Mouse (Mus musculus): ENCODE data around the gene Fmo5. TPM values are rescaled to one million over a fixed set of nuclear protein-coding genes. Genes with fewer than 3 reads are reported as not detected.

Fmo5 gene
- polyA plus RNA-seq, 1 experiment = 0.12 TPM

GRCm38 (mm10) chr3:97649469-97649868 is 20.9 kb downstream of the Fmo5 start:
- Histone ChIP-seq H3K36me3 (ENCODE audit: control insufficient read depth, insufficient read depth) (no peaks in the 10 kb centered on the region), H3K79me3 (ENCODE audit: low read depth) (no peaks in the 10 kb centered on the region), H3K4me3 (ENCODE audit: insufficient read depth, poor library complexity, severe bottlenecking) (no peak overlapping the region), H3ac (ENCODE audit: control insufficient read depth, insufficient read length, low read depth) (no peak overlapping the region), H3K27me3 (ENCODE audit: control insufficient read depth, insufficient read depth, insufficient read length) (no peaks in the 10 kb centered on the region), H3K79me2 (ENCODE audit: control insufficient read depth, insufficient read depth) (no peaks in the 10 kb centered on the region)
- TF ChIP-seq CEBPB (IDR thresholded peaks at IDR 0.05; ENCODE audit: low read depth) (no peak), MYOG (IDR thresholded peaks at IDR 0.05; ENCODE audit: control insufficient read depth, extremely low read depth, insufficient read length) (no peak), MYOD1 (IDR thresholded peaks at IDR 0.05; ENCODE audit: control insufficient read depth, insufficient read length, low read depth) (no peak), USF1 (IDR thresholded peaks at IDR 0.05; ENCODE audit: low read depth) (no peak), FOSL1 (IDR thresholded peaks at IDR 0.05; ENCODE audit: insufficient read depth, low read length, poor library complexity, severe bottlenecking) (no peak), MAX (IDR thresholded peaks at IDR 0.05) (no peak), CTCF (IDR thresholded peaks at IDR 0.05; ENCODE audit: control insufficient read depth, insufficient read depth, insufficient read length) (no peak)

DNA sequence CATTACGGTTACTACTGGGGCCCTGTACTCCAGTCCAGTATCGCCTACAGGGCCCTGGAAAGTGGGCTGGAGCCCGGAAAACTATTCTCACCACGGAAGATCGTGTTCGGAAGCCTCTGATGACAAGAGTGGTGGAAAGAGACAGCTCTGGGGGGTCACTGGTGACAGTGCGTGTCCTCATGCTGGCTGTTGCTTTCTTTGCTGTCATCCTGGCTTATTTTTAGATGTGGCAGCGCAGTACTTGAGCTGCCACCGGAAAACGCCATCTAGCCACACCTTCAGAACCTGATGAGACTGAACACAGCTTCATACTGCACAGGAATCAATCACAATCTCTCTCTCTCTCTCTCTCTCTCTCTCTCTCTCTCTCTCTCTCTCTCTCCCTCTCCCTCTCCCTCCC is 23.0 kb downstream of the Fmo5 start:
- no peaks in the 10 kb centered on the region for H3K79me3 ChIP-seq (ENCODE audit: low read depth)
- TF ChIP-seq MYOG (IDR thresholded peaks at IDR 0.05; ENCODE audit: control insufficient read depth, extremely low read depth, insufficient read length) = no peak
- no peak for TF ChIP-seq USF1 (IDR thresholded peaks at IDR 0.05; ENCODE audit: low read depth)
- no peak for TF ChIP-seq MYOD1 (IDR thresholded peaks at IDR 0.05; ENCODE audit: control insufficient read depth, insufficient read length, low read depth)
- TF ChIP-seq CEBPB (IDR thresholded peaks at IDR 0.05; ENCODE audit: low read depth) = no peak
- TF ChIP-seq CTCF (IDR thresholded peaks at IDR 0.05; ENCODE audit: control insufficient read depth, insufficient read depth, insufficient read length) = no peak
- TF ChIP-seq FOSL1 (IDR thresholded peaks at IDR 0.05; ENCODE audit: insufficient read depth, low read length, poor library complexity, severe bottlenecking) = no peak
- no peaks in the 10 kb centered on the region for H3K27me3 ChIP-seq (ENCODE audit: control insufficient read depth, insufficient read depth, insufficient read length)
- H3K79me2 ChIP-seq (ENCODE audit: control insufficient read depth, insufficient read depth) = no peaks in the 10 kb centered on the region
- H3ac ChIP-seq (ENCODE audit: control insufficient read depth, insufficient read length, low read depth) = no peak overlapping the region
- no peaks in the 10 kb centered on the region for H3K36me3 ChIP-seq (ENCODE audit: control insufficient read depth, insufficient read depth)
- no peak overlapping the region for H3K4me3 ChIP-seq (ENCODE audit: insufficient read depth, poor library complexity, severe bottlenecking)

DNA sequence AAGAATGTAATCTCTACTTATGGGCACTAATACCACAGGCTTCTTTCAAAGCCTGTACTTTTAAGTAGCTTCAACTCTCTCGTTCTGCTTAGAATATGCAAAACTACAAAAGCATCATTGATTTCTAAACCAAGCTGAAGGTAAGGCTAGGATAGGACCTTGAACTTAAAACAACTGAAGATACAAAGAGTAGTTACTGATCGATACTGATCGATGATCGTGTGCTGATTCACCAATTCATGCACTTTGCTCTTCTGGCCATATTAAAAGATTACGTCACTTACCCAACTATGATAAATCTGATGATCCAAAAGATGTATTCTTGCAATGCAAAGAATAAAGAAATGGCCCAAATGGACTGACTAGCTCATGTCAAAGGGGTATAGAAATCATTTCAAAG is 25.2 kb downstream of the Fmo5 start:
- Histone ChIP-seq H3K79me2 (ENCODE audit: control insufficient read depth, insufficient read depth) (peaks cover 2% of the 10 kb centered on the region), H3ac (ENCODE audit: control insufficient read depth, insufficient read length, low read depth) (no peak overlapping the region), H3K79me3 (ENCODE audit: low read depth) (no peaks in the 10 kb centered on the region), H3K36me3 (ENCODE audit: control insufficient read depth, insufficient read depth) (no peaks in the 10 kb centered on the region), H3K27me3 (ENCODE audit: control insufficient read depth, insufficient read depth, insufficient read length) (no peaks in the 10 kb centered on the region), H3K4me3 (ENCODE audit: insufficient read depth, poor library complexity, severe bottlenecking) (no peak overlapping the region)
- TF ChIP-seq MYOG (IDR thresholded peaks at IDR 0.05; ENCODE audit: control insufficient read depth, extremely low read depth, insufficient read length) = no peak

- peaks cover 12% of the 10 kb centered on the region for H3K79me2 ChIP-seq (ENCODE audit: control insufficient read depth, insufficient read depth)
- no peaks in the 10 kb centered on the region for H3K27me3 ChIP-seq (ENCODE audit: control insufficient read depth, insufficient read depth, insufficient read length)
- no peak overlapping the region for H3K4me3 ChIP-seq (ENCODE audit: insufficient read depth, poor library complexity, severe bottlenecking)
- TF ChIP-seq CEBPB (IDR thresholded peaks at IDR 0.05; ENCODE audit: low read depth) (no peak), CTCF (IDR thresholded peaks at IDR 0.05; ENCODE audit: control insufficient read depth, insufficient read depth, insufficient read length) (no peak), USF1 (IDR thresholded peaks at IDR 0.05; ENCODE audit: low read depth) (no peak)
- H3ac ChIP-seq (ENCODE audit: control insufficient read depth, insufficient read length, low read depth) = no peak overlapping the region
- H3K36me3 ChIP-seq (ENCODE audit: control insufficient read depth, insufficient read depth) = no peaks in the 10 kb centered on the region
- H3K79me3 ChIP-seq (ENCODE audit: low read depth) = no peaks in the 10 kb centered on the region
Measured at GRCm38 (mm10) chr3:97654901-97655300, 26.3 kb downstream of the Fmo5 start.

DNA sequence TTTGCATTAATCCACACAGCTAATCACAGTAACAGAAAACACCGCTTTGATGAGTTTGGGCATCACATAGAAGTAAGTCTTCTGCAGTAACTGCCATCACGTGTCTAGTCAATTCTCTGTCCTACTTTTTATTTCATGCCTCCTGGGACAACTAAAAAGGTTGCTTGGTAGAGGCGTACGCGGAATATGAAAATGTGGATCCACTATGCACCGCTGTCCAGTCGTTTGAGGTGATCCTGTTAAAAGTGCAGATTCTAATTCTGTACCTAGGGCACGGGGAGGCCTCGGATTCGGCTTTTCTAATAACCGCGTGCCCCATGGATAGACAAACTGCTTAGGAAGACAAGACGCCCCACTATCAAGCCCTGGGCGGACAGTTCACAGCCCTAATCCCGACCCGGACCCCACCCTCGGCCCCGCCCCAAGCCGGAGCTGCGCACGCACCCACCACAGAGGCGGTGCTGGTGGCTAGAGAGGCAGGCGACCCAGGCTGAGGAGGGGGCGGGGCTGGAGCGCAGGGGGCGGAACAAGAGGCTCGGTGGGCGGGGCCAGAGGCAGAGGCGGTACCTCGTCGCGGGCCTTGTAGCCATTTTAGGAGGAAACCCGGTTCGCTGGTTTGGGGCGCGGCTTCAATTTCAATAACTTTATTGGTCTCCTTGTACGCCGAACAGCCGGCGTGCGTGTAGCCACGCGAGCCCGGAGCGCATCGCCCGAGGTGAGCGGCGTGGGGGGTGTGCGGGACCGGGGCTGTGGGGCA is 29.2 kb downstream of the Fmo5 start, which contains the start of gene Prkab2:
Gene Prkab2 (plus strand): TSS at position 539 of the 757 bp plus-strand sequence.
- Histone ChIP-seq H3K27me3 (ENCODE audit: control insufficient read depth, insufficient read depth, insufficient read length) (no peaks in the 10 kb centered on the region), H3K36me3 (ENCODE audit: control insufficient read depth, insufficient read depth) (peaks cover 8% of the 10 kb centered on the region), H3K4me3 (ENCODE audit: insufficient read depth, poor library complexity, severe bottlenecking) (peak within 1 kb of the TSS; percentile 78), H3K79me2 (ENCODE audit: control insufficient read depth, insufficient read depth) (peaks cover 19% of the 10 kb centered on the region), H3ac (ENCODE audit: control insufficient read depth, insufficient read length, low read depth) (peak within 1 kb of the TSS; percentile 64), H3K79me3 (ENCODE audit: low read depth) (peaks cover 4% of the 10 kb centered on the region)
- TF ChIP-seq USF1 (IDR thresholded peaks at IDR 0.05; ENCODE audit: low read depth) (peak; percentile 18), MYOD1 (IDR thresholded peaks at IDR 0.05; ENCODE audit: control insufficient read depth, insufficient read length, low read depth) (no peak), MYOG (IDR thresholded peaks at IDR 0.05; ENCODE audit: control insufficient read depth, extremely low read depth, insufficient read length) (no peak), MAX (IDR thresholded peaks at IDR 0.05) (peak; percentile 57), FOSL1 (IDR thresholded peaks at IDR 0.05; ENCODE audit: insufficient read depth, low read length, poor library complexity, severe bottlenecking) (no peak)

GRCm38 (mm10) chr3:97658426-97659193 is 30.0 kb downstream of the Fmo5 start:
- Histone ChIP-seq H3K79me3 (ENCODE audit: low read depth) (peaks cover 4% of the 10 kb centered on the region), H3ac (ENCODE audit: control insufficient read depth, insufficient read length, low read depth) (peak overlapping the region; percentile 64), H3K4me3 (ENCODE audit: insufficient read depth, poor library complexity, severe bottlenecking) (peak overlapping the region; percentile 78), H3K36me3 (ENCODE audit: control insufficient read depth, insufficient read depth) (peaks cover 14% of the 10 kb centered on the region), H3K79me2 (ENCODE audit: control insufficient read depth, insufficient read depth) (peaks cover 19% of the 10 kb centered on the region), H3K27me3 (ENCODE audit: control insufficient read depth, insufficient read depth, insufficient read length) (no peaks in the 10 kb centered on the region)
- TF ChIP-seq CTCF (IDR thresholded peaks at IDR 0.05; ENCODE audit: control insufficient read depth, insufficient read depth, insufficient read length) (no peak), MYOG (IDR thresholded peaks at IDR 0.05; ENCODE audit: control insufficient read depth, extremely low read depth, insufficient read length) (no peak), FOSL1 (IDR thresholded peaks at IDR 0.05; ENCODE audit: insufficient read depth, low read length, poor library complexity, severe bottlenecking) (no peak), CEBPB (IDR thresholded peaks at IDR 0.05; ENCODE audit: low read depth) (no peak), USF1 (IDR thresholded peaks at IDR 0.05; ENCODE audit: low read depth) (no peak), MAX (IDR thresholded peaks at IDR 0.05) (no peak), MYOD1 (IDR thresholded peaks at IDR 0.05; ENCODE audit: control insufficient read depth, insufficient read length, low read depth) (no peak)
